Mouse (Mus musculus): ENCODE data around the gene Col23a1.

- TF ChIP-seq EP300 (IDR thresholded peaks at IDR 0.05; ENCODE audit: low read depth), result no peak
- peak; percentile 82 for TF ChIP-seq CTCF (IDR thresholded peaks at IDR 0.05; ENCODE audit: low read depth)
Measured at GRCm38 (mm10) chr11:51534314-51534713, 244.6 kb downstream of the Col23a1 start.

Data from heart, postnatal 0 days (tissue).